Mouse (Mus musculus): ENCODE data around the gene Emc4.

- TF ChIP-seq CTCF (IDR thresholded peaks at IDR 0.05; ENCODE audit: low read depth) (no peak), EP300 (IDR thresholded peaks at IDR 0.05; ENCODE audit: low read depth) (no peak)
These were observed 26.7 kb downstream of the Emc4 start for GRCm38 (mm10) chr2:112341117-112341516.
